Mouse (Mus musculus) lung, adult 2 months (tissue): ENCODE measurements around the gene Hint1.

ENCODE experiments used
- CTCF ChIP-seq: fragments of 200-500 bp; IDR thresholded peaks from 2 replicates; pipeline ENCODE4 v1.5.1; 2011; ENCODE audit warnings: mild to moderate bottlenecking, low read length, control low read depth; ENCODE audit not compliant: insufficient read depth
- POLR2A ChIP-seq: fragments of 200-500 bp; IDR thresholded peaks from 2 replicates; pipeline ENCODE4 v1.6.1; 2011; ENCODE audit warnings: low read depth, mild to moderate bottlenecking, control low read depth, low read length, borderline replicate concordance; ENCODE audit errors: extremely low read depth

DNA sequence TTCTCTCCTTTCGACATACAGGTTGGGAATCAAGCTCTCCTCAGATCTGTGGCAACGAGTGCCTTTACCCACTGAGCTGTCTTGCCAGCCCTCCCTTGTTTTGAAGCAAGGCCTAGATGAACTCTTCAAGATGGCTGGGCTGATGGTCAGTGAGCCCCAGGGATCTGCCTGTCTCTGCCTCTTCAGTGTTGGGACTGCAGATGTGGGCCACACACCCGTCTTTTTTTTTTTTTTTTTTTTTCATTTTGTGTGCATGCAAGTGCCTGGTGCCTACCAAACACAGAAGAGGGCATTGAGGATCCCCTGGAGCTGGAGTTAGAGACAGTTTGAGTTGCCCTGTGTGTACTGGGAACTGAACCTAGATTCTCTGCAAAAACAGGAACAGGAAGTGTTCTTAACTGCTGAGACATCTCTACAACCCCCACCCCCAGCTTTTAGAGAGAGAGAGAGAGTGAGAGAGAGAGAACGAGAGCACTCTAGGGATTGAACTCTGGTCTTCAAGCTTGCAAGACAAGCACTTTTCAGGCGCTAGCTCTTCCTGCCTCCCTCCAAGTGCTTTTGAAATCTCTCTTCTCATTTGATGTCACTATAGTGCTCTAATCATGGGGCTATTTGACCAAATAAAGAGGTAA, 18.1 kb downstream of the Hint1 start:
- TF ChIP-seq CTCF (no peak), POLR2A (no peak)
